Mouse (Mus musculus): Measurements from ENCODE around the gene Snrnp35. TPM values are rescaled to one million over a fixed set of nuclear protein-coding genes. Genes with fewer than 3 reads are reported as not detected.

Gene Snrnp35
- polyA plus RNA-seq, 1 experiment from 2014 or later, result 26.3 TPM

DNA sequence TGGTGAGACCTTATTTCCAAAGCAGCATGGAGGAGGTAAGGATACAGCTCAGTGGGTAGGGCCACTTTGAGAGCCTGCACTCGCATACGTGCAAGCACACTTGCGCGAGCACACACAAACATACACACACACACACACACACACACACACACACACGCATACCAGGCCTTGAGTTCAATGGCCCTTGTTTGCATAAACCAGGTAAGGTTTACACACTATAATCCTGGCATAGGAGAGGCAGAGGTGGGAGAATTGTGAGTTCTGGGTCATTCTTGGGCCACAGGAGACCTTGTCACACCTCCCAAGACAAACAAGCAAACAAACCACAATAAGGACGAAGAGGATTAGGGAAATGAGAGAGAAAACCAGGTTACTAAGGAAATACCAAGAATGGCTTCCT lies 26.3 kb downstream of the Snrnp35 start:
- H3K36me3 ChIP-seq, result peaks cover 31% of the 10 kb centered on the region
- H3K9ac ChIP-seq (replicated peaks), result no peak overlapping the region
- no peaks in the 10 kb centered on the region for H3K9me3 ChIP-seq
- no peaks in the 10 kb centered on the region for H3K4me1 ChIP-seq (replicated peaks)
- no peak for ATAC-seq
- no peaks in the 10 kb centered on the region for H3K27me3 ChIP-seq
- 96% methylated on average over 6 of the region's 6 CpGs for WGBS
- no peak overlapping the region for H3K4me2 ChIP-seq (replicated peaks)
- no peak overlapping the region for H3K27ac ChIP-seq
- H3K4me3 ChIP-seq (replicated peaks), result no peak overlapping the region

DNA sequence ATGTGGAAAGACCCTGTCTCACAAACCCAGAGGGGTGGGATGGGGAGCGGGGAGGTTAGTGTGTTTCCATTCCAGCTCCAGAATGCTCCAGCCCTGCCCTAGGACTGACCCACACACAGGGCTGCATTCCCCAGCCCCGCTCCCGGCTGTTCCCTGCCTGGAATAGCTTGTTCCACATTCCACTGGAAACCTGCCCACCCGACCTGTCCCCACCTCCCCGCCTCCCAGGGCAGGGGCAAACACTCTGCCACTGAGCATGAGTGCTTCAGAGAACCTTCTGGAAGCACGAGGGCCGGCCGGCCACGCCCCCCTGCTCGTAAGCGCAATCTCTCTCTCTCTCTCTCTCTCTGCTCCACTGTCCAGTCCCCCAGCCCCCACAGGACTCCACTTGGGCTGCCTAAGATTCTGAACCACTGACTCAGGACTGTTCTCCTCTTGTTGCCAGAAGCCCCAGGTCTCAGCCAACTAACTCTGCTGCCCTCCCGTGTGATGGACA lies 26.9 kb downstream of the Snrnp35 start:
- WGBS, result 82% methylated on average over 12 of the region's 12 CpGs
- H3K27ac ChIP-seq, result no peak overlapping the region
- no peak overlapping the region for H3K9ac ChIP-seq (replicated peaks)
- H3K4me2 ChIP-seq (replicated peaks), result no peak overlapping the region
- H3K9me3 ChIP-seq, result no peaks in the 10 kb centered on the region
- peaks cover 35% of the 10 kb centered on the region for H3K36me3 ChIP-seq
- no peaks in the 10 kb centered on the region for H3K4me1 ChIP-seq (replicated peaks)
- no peak overlapping the region for H3K4me3 ChIP-seq (replicated peaks)
- no peak for ATAC-seq
- no peaks in the 10 kb centered on the region for H3K27me3 ChIP-seq

DNA sequence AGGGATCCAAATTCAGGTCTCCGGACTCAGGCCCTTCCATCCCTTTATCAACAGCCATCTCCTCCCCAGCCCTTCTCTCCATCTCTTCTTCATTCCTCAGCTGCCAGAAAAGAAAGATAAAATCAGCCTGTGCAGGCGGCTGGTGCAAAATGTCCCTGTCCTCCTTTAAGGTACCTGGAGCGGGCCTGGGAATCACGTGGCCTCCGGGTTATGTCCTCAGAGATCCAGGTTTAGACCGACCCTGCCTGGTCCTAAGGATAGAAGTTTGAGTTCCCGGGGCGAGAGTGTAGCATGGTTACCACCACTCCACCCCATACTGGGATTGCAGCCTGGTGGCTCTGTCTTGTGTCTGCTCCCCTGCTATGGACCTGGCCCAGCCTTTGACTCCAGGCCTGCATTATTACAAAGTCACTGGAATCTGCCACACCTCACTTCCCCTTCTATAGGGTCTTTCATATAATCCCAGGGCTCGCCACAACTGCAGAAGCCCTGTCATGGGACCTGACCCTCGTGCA lies 27.7 kb downstream of the Snrnp35 start:
- Histone ChIP-seq H3K4me2 (replicated peaks) (no peak overlapping the region), H3K4me1 (replicated peaks) (no peaks in the 10 kb centered on the region), H3K4me3 (replicated peaks) (no peak overlapping the region), H3K9me3 (no peaks in the 10 kb centered on the region), H3K36me3 (peaks cover 41% of the 10 kb centered on the region), H3K9ac (replicated peaks) (no peak overlapping the region), H3K27ac (no peak overlapping the region), H3K27me3 (no peaks in the 10 kb centered on the region)
- ATAC-seq, result no peak
- 93% methylated on average over 10 of the region's 10 CpGs for WGBS

DNA sequence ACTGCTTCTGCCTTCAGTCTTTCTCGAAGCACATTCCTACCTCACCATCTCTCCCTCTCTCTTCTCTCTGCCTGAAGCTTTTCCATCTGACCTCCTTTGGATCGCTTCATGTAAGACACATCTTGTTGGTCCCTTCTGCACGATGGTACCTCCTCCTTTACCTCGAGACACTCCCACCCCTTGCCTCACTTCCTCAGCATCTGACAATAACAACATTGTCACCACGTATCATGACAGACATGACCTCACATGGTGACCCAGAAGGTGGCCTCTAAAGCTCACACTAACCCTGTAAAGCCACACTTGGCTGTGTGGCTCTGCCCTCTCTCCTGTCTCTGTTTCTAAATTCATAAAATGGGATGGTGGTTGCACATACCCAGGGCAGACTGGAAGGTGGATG lies 32.9 kb downstream of the Snrnp35 start:
- 92% methylated on average over 5 of the region's 5 CpGs for WGBS
- Histone ChIP-seq H3K27me3 (no peaks in the 10 kb centered on the region), H3K4me1 (replicated peaks) (no peaks in the 10 kb centered on the region), H3K9me3 (no peaks in the 10 kb centered on the region), H3K27ac (no peak overlapping the region), H3K4me3 (replicated peaks) (no peak overlapping the region), H3K9ac (replicated peaks) (no peak overlapping the region), H3K4me2 (replicated peaks) (no peak overlapping the region), H3K36me3 (peaks cover 47% of the 10 kb centered on the region)
- ATAC-seq, result no peak

GRCm38 (mm10) chr5:124518648-124519047 lies 35.7 kb downstream of the Snrnp35 start:
- 62% methylated on average over 10 of the region's 10 CpGs for WGBS
- no peak overlapping the region for H3K9ac ChIP-seq (replicated peaks)
- H3K4me1 ChIP-seq (replicated peaks), result no peaks in the 10 kb centered on the region
- peaks cover 31% of the 10 kb centered on the region for H3K36me3 ChIP-seq
- H3K27ac ChIP-seq, result no peak overlapping the region
- H3K9me3 ChIP-seq, result no peaks in the 10 kb centered on the region
- no peak for ATAC-seq
- no peak overlapping the region for H3K4me3 ChIP-seq (replicated peaks)
- no peak overlapping the region for H3K4me2 ChIP-seq (replicated peaks)
- no peaks in the 10 kb centered on the region for H3K27me3 ChIP-seq

- no peak overlapping the region for H3K4me2 ChIP-seq (replicated peaks)
- H3K9ac ChIP-seq (replicated peaks), result no peak overlapping the region
- WGBS, result 90% methylated on average over 4 of the region's 4 CpGs
- no peak overlapping the region for H3K4me3 ChIP-seq (replicated peaks)
- no peaks in the 10 kb centered on the region for H3K9me3 ChIP-seq
- ATAC-seq, result no peak
- no peaks in the 10 kb centered on the region for H3K4me1 ChIP-seq (replicated peaks)
- no peak overlapping the region for H3K27ac ChIP-seq
- H3K36me3 ChIP-seq, result peaks cover 16% of the 10 kb centered on the region
- no peaks in the 10 kb centered on the region for H3K27me3 ChIP-seq
Measured at GRCm38 (mm10) chr5:124521588-124521987, 38.7 kb downstream of the Snrnp35 start.

DNA sequence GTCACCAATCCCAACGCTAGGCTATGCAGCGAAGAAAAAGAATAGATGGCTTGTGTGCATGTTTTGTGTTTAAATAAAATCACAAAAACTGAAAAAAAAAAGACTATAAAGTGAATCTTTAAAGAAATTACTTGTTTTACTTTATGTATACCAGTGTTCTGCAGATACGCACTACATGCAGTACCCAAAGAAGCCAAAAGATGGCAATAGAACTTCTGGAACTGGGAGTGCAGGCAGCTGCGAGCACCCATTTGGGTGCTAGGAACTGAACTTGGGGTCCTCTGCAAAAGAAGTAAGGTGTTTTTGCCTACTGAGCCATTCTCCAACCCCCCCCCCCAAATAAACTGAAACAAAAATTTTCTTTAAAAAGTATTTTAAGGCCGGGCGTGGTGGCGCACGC lies 40.1 kb downstream of the Snrnp35 start:
- Histone ChIP-seq H3K9me3 (no peaks in the 10 kb centered on the region), H3K36me3 (peaks cover 12% of the 10 kb centered on the region), H3K27ac (no peak overlapping the region), H3K4me3 (replicated peaks) (no peak overlapping the region), H3K4me1 (replicated peaks) (peaks cover under 1% of the 10 kb centered on the region), H3K27me3 (no peaks in the 10 kb centered on the region), H3K4me2 (replicated peaks) (no peak overlapping the region), H3K9ac (replicated peaks) (no peak overlapping the region)
- ATAC-seq, result no peak
- WGBS, result 94% methylated on average over 8 of the region's 8 CpGs

DNA sequence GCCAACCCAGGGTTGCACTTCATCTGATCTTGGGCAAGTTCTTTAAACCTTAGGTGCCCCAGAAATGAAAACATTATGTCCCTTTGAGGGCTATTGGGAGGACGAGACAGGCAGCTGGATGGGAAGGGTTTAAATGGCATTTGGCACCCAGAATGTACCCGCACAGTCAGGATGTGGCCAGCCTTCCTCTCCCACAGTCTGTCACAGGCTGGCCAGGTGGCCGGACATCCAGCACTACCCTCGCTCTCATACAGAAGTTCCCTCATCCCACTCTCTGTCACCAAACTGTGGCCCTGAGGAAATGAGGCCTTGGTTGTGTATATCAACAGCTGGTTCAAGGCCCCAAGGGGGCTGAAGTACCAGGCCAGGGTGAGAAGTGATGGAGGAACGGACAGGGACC lies 42.0 kb downstream of the Snrnp35 start:
- peaks cover 7% of the 10 kb centered on the region for H3K36me3 ChIP-seq
- H3K27ac ChIP-seq, result no peak overlapping the region
- 97% methylated on average over 5 of the region's 5 CpGs for WGBS
- H3K4me1 ChIP-seq (replicated peaks), result peaks cover 20% of the 10 kb centered on the region
- no peaks in the 10 kb centered on the region for H3K27me3 ChIP-seq
- H3K9me3 ChIP-seq, result no peaks in the 10 kb centered on the region
- H3K4me2 ChIP-seq (replicated peaks), result no peak overlapping the region
- ATAC-seq, result no peak
- H3K4me3 ChIP-seq (replicated peaks), result no peak overlapping the region
- no peak overlapping the region for H3K9ac ChIP-seq (replicated peaks)

DNA sequence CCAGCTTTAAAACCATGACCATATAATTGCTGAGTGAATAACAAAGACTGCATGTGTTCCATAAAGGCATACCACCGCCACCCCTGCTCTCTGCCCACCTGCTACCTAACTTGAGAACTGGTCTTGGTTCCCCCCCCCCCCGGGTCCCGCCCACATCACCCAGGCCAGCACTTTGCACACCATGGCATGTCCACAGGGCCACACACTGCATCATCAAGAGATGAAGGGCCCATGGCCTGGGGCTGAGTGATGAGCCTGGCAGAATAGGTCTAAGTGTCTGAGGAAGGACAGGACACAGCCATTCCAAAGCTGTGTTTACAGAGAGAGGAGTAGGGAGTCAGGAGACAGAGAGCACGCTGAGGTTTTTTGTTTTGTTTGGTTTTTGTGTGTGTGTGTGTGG lies 45.4 kb downstream of the Snrnp35 start:
- 79% methylated on average over 4 of the region's 4 CpGs for WGBS
- H3K27ac ChIP-seq, result 0 out of 2 replicates have a peak overlapping the region, but pooled peaks have one; percentile 3
- no peaks in the 10 kb centered on the region for H3K36me3 ChIP-seq
- H3K27me3 ChIP-seq, result no peaks in the 10 kb centered on the region
- no peak overlapping the region for H3K4me3 ChIP-seq (replicated peaks)
- H3K4me1 ChIP-seq (replicated peaks), result peaks cover 40% of the 10 kb centered on the region
- H3K9ac ChIP-seq (replicated peaks), result peak overlapping the region; percentile 54; the same call in 1 of the 2 replicates
- no peaks in the 10 kb centered on the region for H3K9me3 ChIP-seq
- H3K4me2 ChIP-seq (replicated peaks), result peak overlapping the region; percentile 73
- no peak for ATAC-seq

GRCm38 (mm10) chr5:124528791-124529190 lies 45.9 kb downstream of the Snrnp35 start:
- peak overlapping the region; percentile 60; the same call in 1 of the 2 replicates for H3K4me3 ChIP-seq (replicated peaks)

DNA sequence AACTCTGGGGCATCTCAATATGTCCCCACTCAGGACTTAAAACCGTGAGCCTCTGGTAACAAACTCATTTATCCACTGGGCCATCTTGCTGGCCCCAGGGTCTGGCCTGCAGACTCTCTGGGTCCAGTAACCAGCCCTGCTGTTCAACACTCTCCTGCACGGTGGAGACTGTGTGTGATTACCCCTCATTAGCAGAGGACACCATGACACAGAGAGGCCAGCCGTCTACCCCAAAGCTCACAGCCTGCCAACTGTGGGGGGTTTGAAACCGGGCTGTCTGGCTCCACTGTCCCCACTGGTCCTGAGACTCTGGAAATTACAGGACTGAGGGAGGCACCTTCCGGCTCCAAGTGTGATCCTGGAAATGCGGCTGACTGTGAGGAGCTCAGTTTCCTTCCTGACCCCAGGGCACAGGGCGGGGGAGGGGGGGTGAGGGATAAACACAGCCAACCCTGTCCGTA lies 46.3 kb downstream of the Snrnp35 start:
- H3K27ac ChIP-seq, result no peak overlapping the region
- H3K9ac ChIP-seq (replicated peaks), result peak overlapping the region; percentile 54
- peak overlapping the region; percentile 60; the same call in 1 of the 2 replicates for H3K4me3 ChIP-seq (replicated peaks)
- peaks cover 40% of the 10 kb centered on the region for H3K4me1 ChIP-seq (replicated peaks)
- WGBS, result 58% methylated on average over 8 of the region's 8 CpGs
- no peak for ATAC-seq
- peak overlapping the region; percentile 73 for H3K4me2 ChIP-seq (replicated peaks)
- H3K9me3 ChIP-seq, result no peaks in the 10 kb centered on the region
- H3K36me3 ChIP-seq, result no peaks in the 10 kb centered on the region
- no peaks in the 10 kb centered on the region for H3K27me3 ChIP-seq

More at GRCm38 (mm10) chr5:124528791-124529190, 45.9 kb downstream of the Snrnp35 start:
- no peak overlapping the region for H3K27ac ChIP-seq
- peak overlapping the region; percentile 73 for H3K4me2 ChIP-seq (replicated peaks)
- no peaks in the 10 kb centered on the region for H3K36me3 ChIP-seq
- H3K9ac ChIP-seq (replicated peaks), result peak overlapping the region; percentile 54
- WGBS, result 53% methylated on average over 9 of the region's 9 CpGs
- ATAC-seq, result no peak
- no peaks in the 10 kb centered on the region for H3K9me3 ChIP-seq
- no peaks in the 10 kb centered on the region for H3K27me3 ChIP-seq
- peaks cover 40% of the 10 kb centered on the region for H3K4me1 ChIP-seq (replicated peaks)

DNA sequence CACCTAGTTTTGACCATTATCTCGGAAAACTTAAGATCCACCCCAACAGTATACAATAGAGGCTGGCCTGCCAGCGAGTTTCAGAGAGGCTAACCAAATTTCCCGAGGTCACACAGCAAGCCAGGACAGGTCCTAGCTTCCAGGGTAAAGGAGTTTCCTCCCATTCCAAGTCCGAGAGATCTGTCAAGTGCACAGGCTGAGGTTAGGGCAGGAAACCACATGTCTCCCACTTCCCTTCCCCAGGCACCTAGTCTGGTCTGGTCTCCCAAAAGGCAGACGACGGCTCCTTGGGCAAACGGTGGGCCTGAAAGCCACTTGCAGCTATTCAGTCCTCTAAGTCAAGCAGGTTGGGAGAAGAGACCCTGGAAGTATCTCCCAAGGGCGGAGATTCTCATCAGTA lies 46.8 kb downstream of the Snrnp35 start:
- H3K4me3 ChIP-seq (replicated peaks), result peak overlapping the region; percentile 60

More for the DNA sequence above, 46.8 kb downstream of the Snrnp35 start:
- no peaks in the 10 kb centered on the region for H3K27me3 ChIP-seq
- H3K27ac ChIP-seq, result no peak overlapping the region
- WGBS, result 69% methylated on average over 8 of the region's 8 CpGs
- peaks cover 40% of the 10 kb centered on the region for H3K4me1 ChIP-seq (replicated peaks)
- peak overlapping the region; percentile 73 for H3K4me2 ChIP-seq (replicated peaks)
- ATAC-seq, result no peak
- no peaks in the 10 kb centered on the region for H3K9me3 ChIP-seq
- no peak overlapping the region for H3K9ac ChIP-seq (replicated peaks)
- no peaks in the 10 kb centered on the region for H3K36me3 ChIP-seq

Measured in midbrain, embryonic 13.5 days (tissue).